Mouse (Mus musculus) T-helper 2 cell (primary cell): ENCODE data around the gene Gpr61.

Experiments
- in situ Hi-C: fragments of 300-600 bp; cut with MboI, MseI; formaldehyde crosslinking; loops from one replicate; pipeline ENCODE4 v1.15.1; 2025; ENCODE audit warnings: high pct_unique_total_duplicates

Gene Gpr61

GRCm38 (mm10) chr3:108154656-108155055, at the start of gene Gpr61:
Gene Gpr61, minus strand, starts transcription at chr3:108154882.
- in situ Hi-C loops, result loop anchor here (5.0 to 25.0 kb wide), 3 partner anchors 72 to 233 kb away; partner anchors contain the start of genes Gstm7 and Psrc1

- in situ Hi-C loops, result no loop called here
Measured at GRCm38 (mm10) chr3:108204470-108204869, 49.8 kb upstream of the Gpr61 start.

DNA sequence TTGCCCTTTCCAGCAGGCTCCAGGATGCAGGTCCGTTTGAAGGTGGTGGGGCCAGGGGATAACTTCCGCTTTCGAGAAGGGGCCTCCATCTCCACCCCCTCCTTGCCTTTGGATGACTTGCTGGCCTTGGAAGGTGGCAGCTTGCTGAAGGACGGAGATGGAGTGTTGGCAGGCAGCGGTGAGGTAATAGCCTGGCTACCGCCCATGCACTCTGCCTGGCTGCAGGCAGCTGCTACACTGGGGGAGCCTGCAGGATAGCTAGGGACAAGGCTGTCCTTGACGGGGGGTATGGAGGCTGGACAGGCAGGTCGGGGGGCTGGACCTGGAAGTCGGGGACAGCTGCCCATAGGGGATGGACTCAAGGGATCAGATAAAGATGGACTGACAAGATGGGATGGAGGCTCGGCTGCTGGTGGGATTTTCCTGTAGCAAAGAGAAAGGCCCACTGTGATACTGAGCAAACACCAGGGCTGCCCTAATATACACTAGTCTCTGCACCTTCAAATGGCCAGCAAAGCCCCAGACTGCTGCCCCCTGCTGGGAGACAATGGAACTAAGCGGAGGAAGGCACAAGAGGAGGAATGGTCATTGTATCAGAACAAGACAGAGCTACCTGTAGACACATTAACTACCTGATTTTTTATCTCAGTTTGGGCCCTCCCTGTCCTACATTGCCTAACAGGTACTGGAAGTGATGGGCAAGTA, 49.1 kb upstream of the Gpr61 start:
- in situ Hi-C loops, result no loop called here

DNA sequence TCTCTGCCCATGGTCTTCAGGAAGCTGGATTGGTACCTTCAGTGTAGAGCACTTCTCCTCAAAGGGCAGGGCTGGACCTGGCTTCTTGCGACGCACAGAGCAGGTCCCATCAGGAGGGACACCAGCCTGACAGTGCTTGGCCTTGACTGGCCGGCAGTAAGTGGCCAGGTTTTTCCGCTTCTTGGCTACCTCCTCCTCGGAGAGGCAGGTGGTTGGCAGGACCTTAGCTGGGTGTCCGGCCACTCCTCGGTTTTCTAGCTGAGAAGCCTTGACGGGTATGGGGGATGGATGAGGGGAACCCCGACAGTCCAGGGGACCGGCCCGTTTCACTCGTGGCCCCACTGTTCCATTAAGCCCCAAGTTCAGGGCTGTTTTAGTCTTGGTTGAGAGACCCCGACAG, 48.5 kb upstream of the Gpr61 start:
- in situ Hi-C loops, result no loop called here

- in situ Hi-C loops, result no loop called here
Measured at GRCm38 (mm10) chr3:108202506-108202905, 47.8 kb upstream of the Gpr61 start.

GRCm38 (mm10) chr3:108200329-108201323, 45.9 kb upstream of the Gpr61 start, which contains the start of gene Cyb561d1:
Gene Cyb561d1, minus strand, starts transcription at chr3:108201212.
- in situ Hi-C loops, result no loop called here

- in situ Hi-C loops, result no loop called here
Measured at GRCm38 (mm10) chr3:108199231-108199630, 44.5 kb upstream of the Gpr61 start.

DNA sequence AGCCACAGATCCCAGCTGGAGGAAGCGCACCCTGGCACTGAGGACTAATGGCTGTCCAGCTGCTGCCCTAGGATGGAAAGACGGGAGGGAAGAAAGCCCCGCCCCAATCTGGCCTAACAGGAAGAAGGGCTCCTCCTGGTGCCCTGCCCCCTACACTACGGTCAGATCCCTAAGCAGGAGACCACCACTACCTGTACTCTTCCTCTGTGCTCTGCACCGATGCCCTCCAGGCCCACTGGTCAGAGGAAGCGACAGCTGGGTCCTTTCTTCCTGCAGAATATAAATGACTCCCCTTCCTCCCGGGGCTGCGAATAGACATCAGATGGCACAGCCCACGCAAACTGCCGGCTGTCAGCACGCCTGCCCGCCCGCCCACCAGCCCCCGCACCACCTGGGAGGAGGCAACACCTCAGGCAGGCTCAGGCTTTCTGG, 42.4 kb upstream of the Gpr61 start:
- in situ Hi-C loops, result no loop called here

DNA sequence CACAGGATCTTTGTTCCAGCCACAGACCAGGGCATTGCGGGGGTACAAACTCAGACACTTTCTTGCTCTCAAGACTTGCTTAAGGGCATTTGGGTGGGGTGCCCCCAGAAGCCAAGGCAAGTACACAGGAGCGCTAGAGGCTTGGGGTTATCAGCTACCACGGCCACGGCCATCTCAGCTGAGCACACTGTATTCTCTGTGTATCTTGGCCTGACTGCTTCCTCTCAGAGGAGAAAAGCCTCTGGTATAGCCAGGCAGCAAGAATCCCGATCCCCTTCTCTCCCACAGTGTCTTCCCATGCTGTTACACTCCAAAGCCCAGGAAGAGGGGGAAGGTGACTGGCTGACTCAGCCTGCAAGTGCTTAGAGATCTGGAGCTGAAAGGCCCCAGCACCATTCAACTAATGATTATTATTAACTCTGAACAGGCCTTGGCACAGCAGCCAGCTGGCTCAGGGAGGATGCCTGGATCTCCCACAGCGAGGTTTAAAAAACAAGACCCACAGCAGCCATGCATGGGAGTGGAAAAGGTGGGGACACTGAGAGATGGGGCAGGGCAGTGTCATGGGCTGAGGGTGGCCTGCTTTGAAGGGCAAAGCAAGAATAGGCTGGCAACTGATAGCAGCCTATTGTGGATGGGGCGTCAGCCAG, 41.4 kb upstream of the Gpr61 start:
- in situ Hi-C loops, result no loop called here

GRCm38 (mm10) chr3:108195287-108195686, 40.6 kb upstream of the Gpr61 start:
- in situ Hi-C loops, result no loop called here

GRCm38 (mm10) chr3:108193686-108194085, 39.0 kb upstream of the Gpr61 start:
- in situ Hi-C loops, result no loop called here

DNA sequence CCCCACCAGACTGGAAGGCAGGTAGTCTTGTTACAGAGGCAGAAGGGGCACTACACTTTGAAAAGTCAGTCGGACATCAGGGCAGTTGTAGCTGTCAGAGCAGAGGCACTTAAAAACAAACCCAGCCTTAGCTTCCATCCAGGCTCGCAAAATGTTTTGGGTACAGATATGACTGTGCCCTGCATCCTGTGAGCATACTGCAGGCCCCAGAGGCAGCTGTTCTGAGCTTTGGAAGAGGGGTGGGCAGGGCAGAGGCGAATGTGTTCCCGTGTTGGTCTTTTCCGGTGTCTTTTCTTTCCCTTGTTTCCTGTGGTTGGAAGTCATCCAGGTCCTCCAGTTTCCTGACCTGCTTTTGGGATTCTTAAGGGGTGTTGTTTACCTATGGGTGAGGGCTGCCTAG, 35.2 kb upstream of the Gpr61 start:
- in situ Hi-C loops, result no loop called here

DNA sequence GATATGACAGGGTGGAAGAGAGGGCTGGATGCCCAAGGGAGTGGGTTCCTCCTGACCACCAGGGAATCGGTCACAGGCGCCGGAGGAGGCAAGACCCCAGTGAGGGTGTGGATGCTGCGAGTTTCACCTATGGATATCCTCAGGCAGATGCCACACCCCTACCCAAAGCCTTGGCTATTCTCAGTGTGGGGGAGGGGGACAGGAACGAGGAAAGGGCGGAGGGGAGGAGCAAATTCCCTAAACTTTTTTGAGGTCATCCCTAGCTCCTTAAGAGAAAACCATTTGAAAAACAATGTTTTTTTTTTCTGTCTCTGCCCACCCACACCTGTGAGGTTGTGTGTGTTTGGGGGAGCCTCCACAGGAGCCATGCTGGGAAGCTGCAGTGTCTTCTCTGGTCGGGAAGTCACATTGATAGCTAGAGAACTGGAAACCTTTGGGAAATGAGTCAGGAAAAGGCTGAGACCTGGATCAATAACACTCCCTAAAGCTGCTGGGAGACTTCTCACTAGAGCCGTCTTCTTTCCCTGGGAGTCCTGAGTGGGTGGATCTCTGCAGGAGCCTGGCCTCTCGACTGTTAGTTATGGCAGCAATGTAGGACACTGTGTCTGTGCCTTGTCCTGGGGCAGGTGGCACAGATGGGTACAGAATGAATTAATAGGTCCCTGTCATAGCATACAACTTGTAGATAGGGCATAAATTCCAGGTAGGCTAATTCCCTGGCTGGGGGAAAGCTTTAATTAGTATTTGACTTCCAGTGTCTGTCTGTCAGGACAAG, 34.2 kb upstream of the Gpr61 start:
- in situ Hi-C loops, result no loop called here

- in situ Hi-C loops, result no loop called here
Measured at GRCm38 (mm10) chr3:108187111-108187795, 32.6 kb upstream of the Gpr61 start.

GRCm38 (mm10) chr3:108186098-108187047, 31.7 kb upstream of the Gpr61 start, which contains the start of gene Amigo1:
Gene Amigo1, plus strand, starts transcription at chr3:108186335.
- in situ Hi-C loops, result no loop called here

- in situ Hi-C loops, result no loop called here
Measured at GRCm38 (mm10) chr3:108185460-108186097, 30.9 kb upstream of the Gpr61 start.

DNA sequence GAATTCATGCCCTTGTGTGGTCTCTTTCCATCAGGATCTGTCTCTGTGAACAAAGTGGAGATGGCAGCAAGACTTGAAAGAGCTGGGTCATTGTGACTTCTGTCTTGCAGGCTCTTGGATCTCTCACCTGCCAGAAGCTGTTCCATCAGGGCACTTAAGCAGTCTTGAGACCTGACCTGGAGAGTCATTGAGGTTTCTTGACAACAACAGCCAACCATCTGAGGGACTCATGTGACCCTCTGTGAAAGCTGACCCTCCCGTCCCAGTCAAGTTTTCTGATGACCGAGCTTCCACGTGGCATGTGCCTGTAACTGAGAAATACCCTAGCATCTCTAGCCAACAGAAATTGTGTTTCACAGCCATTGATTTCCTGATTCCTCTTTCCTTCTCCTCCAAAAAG, 30.1 kb upstream of the Gpr61 start:
- in situ Hi-C loops, result no loop called here

- in situ Hi-C loops, result no loop called here
Measured at GRCm38 (mm10) chr3:108180514-108180913, 25.8 kb upstream of the Gpr61 start.
